Mouse (Mus musculus): ENCODE measurements around the gene Prss8.
"Not testable (repeated sequence)": the region's sequence is repeated elsewhere in the genome, so short reads cannot be mapped to it uniquely, and the experiment has no call there.

Gene Prss8

DNA sequence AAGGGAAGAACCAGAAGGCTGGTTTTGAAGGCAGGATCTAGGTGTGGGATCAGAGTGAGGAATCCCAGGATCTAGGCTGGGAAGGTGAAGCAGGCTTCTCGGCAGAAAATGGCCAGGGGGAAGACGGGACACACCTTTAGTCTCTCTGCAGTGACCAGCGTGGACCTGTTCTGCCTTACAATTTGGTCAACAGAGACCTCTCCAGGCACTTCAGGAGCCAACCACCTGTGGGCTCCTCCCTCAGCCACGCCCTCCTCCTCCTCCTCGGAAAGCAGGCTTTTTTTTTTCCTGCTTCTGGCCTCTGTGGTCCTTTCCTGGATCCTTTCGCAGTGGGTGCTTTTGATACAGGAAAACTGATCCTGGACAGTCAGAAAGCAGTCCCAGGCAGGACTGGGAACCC, at the start of gene Prss8:
Gene Prss8, minus strand, starts transcription at position 182 of the 400 bp plus-strand sequence.
- no peak for DNase-seq (ENCODE audit: low spot score in 2 of 2)

GRCm38 (mm10) chr7:127978856-127979255, 49.0 kb upstream of the Prss8 start:
- DNase-seq (ENCODE audit: low spot score in 2 of 2): no peak

- DNase-seq (ENCODE audit: low spot score in 2 of 2): no peak
Observed at GRCm38 (mm10) chr7:127974413-127974930, 44.6 kb upstream of the Prss8 start.

DNA sequence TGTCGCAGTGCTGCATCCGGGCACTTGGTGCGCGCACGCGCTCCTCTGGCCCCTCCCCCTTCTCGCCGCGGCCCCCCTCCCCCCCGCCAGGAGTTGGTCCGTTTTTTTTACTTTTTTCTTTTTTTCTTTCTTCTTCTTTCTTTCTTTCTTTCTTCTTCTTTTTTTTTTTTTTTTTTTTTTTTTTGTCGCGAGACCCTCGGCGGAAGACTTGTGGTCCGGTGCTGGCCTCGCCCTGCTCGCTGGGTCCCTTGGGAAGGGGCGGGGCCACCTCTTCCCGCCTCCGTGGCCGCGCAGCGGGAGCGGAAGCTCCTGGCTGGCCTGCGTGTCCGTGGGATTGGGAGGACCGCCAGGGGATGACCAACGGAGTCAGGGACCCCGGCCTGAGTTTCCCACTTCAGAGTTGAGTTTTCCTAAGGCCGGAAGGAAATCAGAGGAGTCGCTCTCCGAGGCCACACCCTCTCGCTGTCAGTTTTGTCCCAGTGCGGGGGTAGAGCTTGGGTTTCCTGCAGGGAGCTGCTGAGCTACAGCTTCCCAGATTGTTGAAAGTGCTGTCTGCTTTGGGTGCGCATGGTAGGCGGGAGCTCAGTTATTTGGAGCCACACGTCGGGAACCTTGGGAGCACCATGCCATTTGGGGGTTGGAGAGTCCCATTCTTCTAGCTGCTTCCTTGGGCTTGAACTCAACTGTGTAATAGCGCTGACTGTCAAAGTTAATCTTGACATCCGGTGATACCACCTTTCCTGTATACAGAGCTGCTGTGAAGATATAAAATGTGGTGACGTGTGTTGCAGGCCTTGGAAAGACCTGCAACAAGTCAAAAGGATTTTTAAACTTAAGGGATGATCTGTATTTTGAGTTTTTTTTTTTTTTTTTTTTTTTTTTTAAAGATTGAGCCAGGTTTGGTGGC, 38.3 kb upstream of the Prss8 start:
- DNase-seq (ENCODE audit: low spot score in 2 of 2): peak; percentile 51 to 62

DNA sequence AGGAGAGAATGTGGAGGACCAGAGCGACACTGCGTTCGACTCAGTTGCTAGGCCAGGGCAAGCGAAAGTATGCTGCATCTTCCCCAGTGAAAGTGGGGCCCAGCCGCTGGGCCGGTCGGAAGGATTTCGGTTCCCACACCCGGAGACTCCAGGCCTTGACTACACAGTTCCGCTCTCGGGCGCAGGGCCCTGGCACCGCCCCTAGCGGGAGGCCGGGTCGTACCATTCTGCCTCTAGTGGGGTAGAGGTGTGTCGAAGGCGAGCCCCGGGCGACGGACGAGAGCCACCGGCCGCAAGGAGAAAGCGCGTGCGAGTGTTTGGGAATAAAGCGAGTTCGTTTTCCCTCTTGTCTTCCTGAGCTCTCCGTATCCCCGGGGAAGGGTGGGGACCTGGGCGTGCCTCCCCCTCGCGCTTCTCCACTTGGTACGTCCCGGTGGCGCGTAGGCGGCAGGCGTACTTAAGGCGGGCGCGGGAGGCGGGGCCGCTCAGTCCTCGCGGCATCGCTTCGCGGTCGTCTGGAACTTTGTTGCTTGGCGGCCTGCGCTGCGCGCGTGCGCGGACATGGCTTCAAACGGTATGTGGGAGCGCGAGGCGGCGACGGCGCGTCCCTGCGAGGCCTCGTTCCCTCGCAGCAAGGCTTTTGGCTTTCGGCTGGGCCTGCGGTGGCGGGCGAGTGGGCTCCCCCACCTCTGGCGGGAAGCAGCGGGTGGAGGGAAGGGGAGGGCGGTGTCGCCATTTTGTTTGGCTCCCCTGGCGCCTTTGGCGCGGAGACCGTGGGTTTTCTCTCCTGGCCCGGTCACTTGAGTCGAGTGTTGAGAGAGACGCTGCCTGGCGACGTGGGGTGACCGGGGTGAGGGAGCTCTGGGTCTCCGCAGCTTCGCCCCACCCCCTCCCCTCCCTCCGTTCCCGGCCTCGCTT, 37.4 kb upstream of the Prss8 start, which contains the start of gene Fus:
Gene Fus, plus strand, starts transcription at position 454 of the 918 bp plus-strand sequence.
- DNase-seq (ENCODE audit: low spot score in 2 of 2): peak; percentile 92 to 97

DNA sequence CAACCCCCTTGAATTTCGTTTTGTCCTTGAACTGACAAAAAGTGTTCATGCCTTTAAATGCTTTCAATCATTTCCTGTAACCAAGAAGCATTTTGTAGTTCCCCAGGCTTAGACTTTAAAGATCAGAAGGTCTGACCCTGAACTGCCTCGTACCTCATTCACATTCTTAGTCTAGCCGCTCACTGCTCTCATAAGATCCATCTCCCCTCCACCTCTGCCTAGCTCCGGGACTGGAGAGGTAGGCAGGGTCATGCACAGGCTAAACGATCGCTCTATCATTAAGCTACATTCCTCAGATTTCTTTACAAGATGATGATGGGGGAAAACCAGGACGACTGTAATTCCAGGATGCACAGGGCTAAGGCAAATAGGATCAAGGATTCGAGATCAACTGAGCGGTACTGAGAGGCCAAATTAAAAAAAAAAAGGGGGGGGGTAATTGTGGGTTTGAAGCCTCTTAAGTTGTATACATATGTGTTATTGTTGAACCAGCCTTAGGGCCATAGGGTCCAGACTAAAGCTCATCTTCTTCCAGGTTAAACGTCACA, 36.5 kb upstream of the Prss8 start:
- DNase-seq (ENCODE audit: low spot score in 2 of 2): no peak

GRCm38 (mm10) chr7:127959364-127959763, 29.5 kb upstream of the Prss8 start:
- no peak for DNase-seq (ENCODE audit: low spot score in 2 of 2)

DNA sequence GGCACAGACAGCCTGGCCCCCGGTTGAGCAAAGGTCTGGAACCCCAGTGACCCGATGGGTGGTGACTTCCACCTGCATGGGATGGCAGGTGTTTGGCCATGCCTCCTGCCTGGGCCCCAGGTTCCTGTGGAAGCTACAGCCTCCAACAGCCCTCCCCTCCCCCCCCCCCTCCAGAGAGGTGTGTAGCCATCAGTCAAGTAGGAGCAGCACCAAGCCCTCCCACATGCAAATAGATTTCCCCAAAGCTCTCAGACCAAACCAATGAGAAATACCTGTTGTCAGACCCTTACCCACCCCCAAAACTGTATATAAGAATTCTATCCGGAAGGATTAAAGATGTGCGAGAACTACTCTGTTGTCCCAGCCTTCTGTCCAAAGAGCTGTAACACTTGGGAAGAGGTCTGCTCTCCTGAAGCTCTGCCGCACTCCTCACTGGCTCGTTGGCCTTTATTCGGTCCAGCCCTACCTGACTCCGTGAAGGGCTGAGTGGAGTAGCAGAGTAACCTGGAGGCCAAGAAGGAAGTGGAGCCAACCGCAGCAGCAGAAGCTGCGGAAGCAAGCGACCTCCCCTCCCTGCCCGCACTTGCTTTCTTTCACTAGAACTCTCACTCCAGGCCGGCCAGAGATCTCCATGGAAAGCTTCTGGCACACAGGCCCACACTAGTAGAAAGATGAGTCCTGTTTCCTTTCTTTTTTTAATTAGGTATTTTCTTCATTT, 23.1 kb upstream of the Prss8 start:
- peak in 1 of 2 experiments; percentile 35 for DNase-seq (ENCODE audit: low spot score in 2 of 2)

GRCm38 (mm10) chr7:127946470-127947023, 16.6 kb upstream of the Prss8 start, which contains the start of gene Prss36:
TSS of gene Prss36 (minus strand) at chr7:127946725.
- DNase-seq (ENCODE audit: low spot score in 2 of 2): no peak

DNA sequence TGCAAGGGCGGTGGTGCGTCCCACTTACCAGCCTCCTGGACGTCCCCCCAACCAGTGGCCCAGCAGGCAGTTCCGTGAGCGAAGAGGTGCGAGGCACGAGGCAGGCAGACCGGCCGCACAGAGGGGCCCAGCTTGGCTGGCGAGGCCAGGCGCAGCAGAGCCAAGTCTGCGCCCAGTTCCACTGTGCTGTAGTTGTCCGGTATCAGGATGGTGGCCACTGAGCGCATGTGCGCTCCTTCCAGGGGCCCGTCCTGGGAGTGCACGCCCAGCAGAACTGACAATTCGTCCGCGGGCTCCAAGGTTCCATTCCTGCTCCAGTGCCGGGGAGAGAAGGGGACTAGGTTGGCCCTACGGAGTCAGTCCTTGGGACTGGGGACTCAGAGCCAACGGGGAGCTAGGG, 14.7 kb upstream of the Prss8 start:
- DNase-seq (ENCODE audit: low spot score in 2 of 2): no peak

GRCm38 (mm10) chr7:127942097-127942496, 12.2 kb upstream of the Prss8 start:
- DNase-seq (ENCODE audit: low spot score in 2 of 2): not testable (repeated sequence)

DNA sequence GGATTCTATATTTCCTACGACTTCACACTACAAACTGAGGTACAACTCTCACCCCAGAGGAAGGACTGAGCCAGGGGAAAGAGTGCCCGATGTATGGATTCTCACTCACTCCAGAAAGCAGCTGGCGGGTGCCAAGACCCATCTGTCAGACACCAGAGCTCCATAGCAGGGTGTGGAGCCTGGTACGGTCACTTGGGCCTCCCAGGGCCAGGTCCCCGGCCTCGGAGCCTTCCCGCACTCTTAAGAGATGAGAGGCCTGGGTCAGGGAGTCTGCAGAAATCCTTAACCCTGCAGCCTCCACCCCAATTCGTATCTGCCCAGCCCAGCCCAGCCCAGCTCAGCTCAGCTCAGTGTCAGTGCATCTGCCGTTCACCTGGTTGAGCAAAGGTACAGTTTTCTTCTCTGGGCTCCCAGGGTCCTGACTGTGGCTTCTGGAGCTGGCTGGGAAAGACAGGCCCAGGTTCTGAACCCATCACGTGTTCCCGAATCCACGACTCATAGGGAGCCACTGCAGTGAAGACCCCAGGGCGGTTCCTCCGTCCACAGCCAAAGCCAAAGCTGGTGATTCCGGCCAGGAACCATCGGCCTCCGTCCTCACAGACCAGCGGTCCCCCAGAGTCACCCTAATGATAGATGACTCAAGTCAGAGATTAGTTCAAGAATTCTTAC, 6.4 kb upstream of the Prss8 start:
- no peak for DNase-seq (ENCODE audit: low spot score in 2 of 2)

GRCm38 (mm10) chr7:127935748-127936159, 5.8 kb upstream of the Prss8 start:
- no peak for DNase-seq (ENCODE audit: low spot score in 2 of 2)

GRCm38 (mm10) chr7:127935028-127935722, 5.3 kb upstream of the Prss8 start:
- DNase-seq (ENCODE audit: low spot score in 2 of 2): peak; percentile 92 to 97

- DNase-seq (ENCODE audit: low spot score in 2 of 2): no peak
Observed at GRCm38 (mm10) chr7:127934075-127934474, 4.2 kb upstream of the Prss8 start.

DNA sequence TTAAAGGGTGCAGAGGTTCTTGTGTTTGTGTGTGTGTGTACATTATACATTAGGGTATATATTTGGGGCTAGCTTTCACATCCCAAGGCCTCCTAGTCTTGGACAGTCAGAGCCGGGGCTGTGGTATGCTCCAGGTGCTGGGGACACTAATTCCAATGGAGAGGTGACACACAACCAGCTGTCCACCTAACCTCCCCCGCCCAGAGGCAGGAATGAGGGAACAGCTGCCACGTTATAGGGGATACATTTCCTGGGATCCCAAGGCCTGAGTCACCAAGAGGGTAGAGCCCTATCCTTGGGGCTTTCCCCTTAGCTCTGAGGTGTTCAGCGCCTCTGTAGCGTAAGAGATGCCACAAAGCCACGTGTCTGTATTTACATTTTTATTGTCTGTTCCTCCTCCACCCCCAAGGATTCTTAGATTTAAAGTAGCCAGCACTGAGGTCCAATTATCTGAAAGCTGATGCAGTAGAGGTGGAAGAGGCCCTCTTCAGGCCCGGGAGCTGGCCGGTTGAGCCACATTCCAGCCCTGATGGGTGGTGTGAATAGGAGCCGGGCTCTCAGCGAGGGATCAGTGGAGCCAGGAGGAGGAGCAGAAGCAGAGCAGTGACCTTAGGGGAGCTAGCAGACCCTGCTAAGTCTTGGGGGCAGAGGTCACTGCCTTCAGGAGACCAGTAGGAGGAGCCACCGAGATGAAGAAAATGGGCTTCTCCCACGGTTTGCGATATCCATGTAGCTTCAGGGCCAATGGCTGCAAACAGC, 2.5 kb upstream of the Prss8 start:
- no peak for DNase-seq (ENCODE audit: low spot score in 2 of 2)

GRCm38 (mm10) chr7:127931351-127932135, 1.6 kb upstream of the Prss8 start:
- DNase-seq (ENCODE audit: low spot score in 2 of 2): no peak

GRCm38 (mm10) chr7:127930636-127931035, 732 bp upstream of the Prss8 start:
- no peak for DNase-seq (ENCODE audit: low spot score in 2 of 2)

Data from thymus, postnatal 10 days (tissue).